8 mouse cellular contexts compared by ENCODE assay signal in the genomic region with DNA sequence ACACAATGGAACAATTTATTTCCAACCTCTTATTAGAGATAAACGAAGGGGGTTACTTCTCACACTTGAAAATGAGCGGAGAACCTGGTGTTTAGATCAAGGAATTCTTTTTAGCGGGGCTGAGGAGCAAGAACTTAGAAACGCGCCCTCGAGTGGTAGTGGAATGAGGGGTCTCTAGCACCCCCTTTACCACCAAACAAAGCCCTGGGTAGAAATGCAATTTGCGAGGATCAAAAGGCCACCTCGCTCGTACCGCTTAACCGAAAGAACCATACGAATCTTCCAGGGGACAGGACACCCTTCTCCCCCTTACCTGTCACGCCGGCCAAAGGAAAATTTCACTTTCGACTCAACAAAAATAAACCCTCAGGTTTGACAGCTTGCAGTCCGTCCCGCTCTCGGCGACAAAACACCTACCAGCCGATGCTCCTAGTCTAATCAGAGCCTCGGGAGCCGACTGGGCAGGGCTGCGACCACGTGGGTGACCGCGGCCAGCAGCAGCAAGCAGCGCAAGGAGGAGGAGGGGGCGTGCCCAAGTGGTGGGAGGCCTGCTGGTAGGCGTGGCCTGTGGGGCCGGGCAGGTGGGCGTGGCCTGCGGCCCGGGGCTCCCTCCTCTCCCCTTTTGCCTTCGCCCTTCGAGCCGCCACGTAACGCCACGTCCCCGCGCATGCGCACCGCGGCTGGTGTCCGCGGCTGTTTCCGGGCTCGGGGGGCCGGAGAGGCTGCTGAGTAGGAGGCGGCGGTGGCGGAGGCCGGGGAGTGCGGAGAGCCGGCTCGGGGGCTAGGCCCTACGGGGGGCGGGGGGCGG. TPM values are rescaled to one million over a fixed set of nuclear protein-coding genes. Genes with fewer than 3 reads are reported as not detected.
A peak's percentile ranks its signal among the peaks of the same experiment; 100 is the strongest.
DNase-seq lines count a peak whose midpoint lies in the region; ATAC-seq and TF ChIP-seq lines count a peak whose summit lies in the region.

Gene Uso1, plus strand, starts transcription at position 700 of the 808 bp plus-strand sequence.

- peak; percentile 96 for ATAC-seq in embryonic facial prominence, embryonic 14.5 days (ENCODE audit: low read depth)
- peak; percentile 97 for ATAC-seq in limb, embryonic 13.5 days (ENCODE audit: low FRiP score, low read depth)
- peak; percentile 97 for ATAC-seq in midbrain, embryonic 16.5 days

- no peak for TF ChIP-seq EP300 in heart, adult 2 months (IDR thresholded peaks at IDR 0.05; ENCODE audit: insufficient read depth, low read depth, low read length)

- intact Hi-C loops in heart, adult 2 months (cut with DNase I): loop anchor here (1.0 to 5.0 kb wide), 3 partner anchors 54 to 1775 kb away; partner anchors contain the start of genes G3bp2 and Rchy1

- H3K27ac ChIP-seq in embryonic facial prominence, embryonic 14.5 days (replicated peaks; ENCODE audit: low read depth, low read length): peak within 1 kb of the TSS; percentile 83
- peak within 1 kb of the TSS; percentile 88 for H3K27ac ChIP-seq in heart, adult 2 months
- peak within 1 kb of the TSS; percentile 75; the same call in 1 of the 2 replicates for H3K27ac ChIP-seq in limb, embryonic 13.5 days
- peak within 1 kb of the TSS; percentile 80 for H3K27ac ChIP-seq in midbrain, embryonic 16.5 days (ENCODE audit: low read length)

- H3K27me3 ChIP-seq in embryonic facial prominence, embryonic 14.5 days (replicated peaks; ENCODE audit: control insufficient read depth, insufficient read depth, low read length): no peaks in the 10 kb centered on the region
- no peaks in the 10 kb centered on the region for H3K27me3 ChIP-seq in heart, adult 2 months (ENCODE audit: control insufficient read depth, insufficient read depth, low read length)
- H3K27me3 ChIP-seq in limb, embryonic 13.5 days: no peaks in the 10 kb centered on the region
- H3K27me3 ChIP-seq in midbrain, embryonic 16.5 days (ENCODE audit: control insufficient read depth, insufficient read depth, low read depth, low read length): no peaks in the 10 kb centered on the region

- H3K4me2 ChIP-seq in embryonic facial prominence, embryonic 14.5 days (ENCODE audit: low read depth, low read length): peak within 1 kb of the TSS; percentile 71
- H3K4me2 ChIP-seq in limb, embryonic 13.5 days (replicated peaks): peak within 1 kb of the TSS; percentile 76
- H3K4me2 ChIP-seq in midbrain, embryonic 16.5 days (ENCODE audit: low read length): peak within 1 kb of the TSS; percentile 90

- peaks cover 19% of the 10 kb centered on the region for H3K4me1 ChIP-seq in embryonic facial prominence, embryonic 14.5 days (ENCODE audit: control insufficient read depth, insufficient read depth, low read length)
- H3K4me1 ChIP-seq in heart, adult 2 months (ENCODE audit: control insufficient read depth, insufficient read depth, low read length): peaks cover 5% of the 10 kb centered on the region
- H3K4me1 ChIP-seq in limb, embryonic 13.5 days: peaks cover 36% of the 10 kb centered on the region
- H3K4me1 ChIP-seq in midbrain, embryonic 16.5 days (ENCODE audit: control insufficient read depth, insufficient read depth, low read length): peaks cover 27% of the 10 kb centered on the region

- H3K9me3 ChIP-seq in embryonic facial prominence, embryonic 14.5 days (ENCODE audit: control insufficient read depth, low read length): no peaks in the 10 kb centered on the region
- no peaks in the 10 kb centered on the region for H3K9me3 ChIP-seq in limb, embryonic 13.5 days
- no peaks in the 10 kb centered on the region for H3K9me3 ChIP-seq in midbrain, embryonic 16.5 days (replicated peaks; ENCODE audit: control insufficient read depth, low read length, poor library complexity, severe bottlenecking)

- peak; percentile 78 for TF ChIP-seq POLR2A in heart, adult 2 months (IDR thresholded peaks at IDR 0.05; ENCODE audit: insufficient read depth, low read depth, low read length)

- no peaks in the 10 kb centered on the region; the same call in 1 of the 2 replicates for H3K79me2 ChIP-seq in heart, adult 2 months (replicated peaks; ENCODE audit: control insufficient read depth, insufficient read depth, low read length)

- H3K4me3 ChIP-seq in embryonic facial prominence, embryonic 14.5 days (ENCODE audit: low read depth, low read length): peak within 1 kb of the TSS; percentile 93
- peak within 1 kb of the TSS; percentile 92 for H3K4me3 ChIP-seq in heart, adult 2 months
- H3K4me3 ChIP-seq in limb, embryonic 13.5 days: peak within 1 kb of the TSS; percentile 93
- H3K4me3 ChIP-seq in midbrain, embryonic 16.5 days (ENCODE audit: low read depth, low read length): peak within 1 kb of the TSS; percentile 95

- peak; percentile 99 for DNase-seq in 3T3-L1 (ENCODE audit: low read depth, low spot score)
- peak; percentile 98 to 99 for DNase-seq in adrenal gland, postnatal 4 days (ENCODE audit: low spot score in 2 of 2)
- DNase-seq in embryonic facial prominence, embryonic 14.5 days (ENCODE audit: low spot score): peak; percentile 98
- DNase-seq in heart, adult 2 months: peak; percentile 98 to 99
- peak; percentile 99 for DNase-seq in kidney, adult 8-10 months
- peak; percentile 99 for DNase-seq in spleen, postnatal 10 days (ENCODE audit: low spot score in 2 of 2)

- TF ChIP-seq CTCF in heart, adult 2 months (IDR thresholded peaks at IDR 0.05): peak; percentile 64

- 2% methylated on average over 24 of the region's 59 CpGs for WGBS in embryonic facial prominence, embryonic 14.5 days
- 1% methylated on average over 39 of the region's 59 CpGs for WGBS in heart, adult 2 months
- under 1% methylated on average over 54 of the region's 59 CpGs for WGBS in limb, embryonic 13.5 days
- WGBS in midbrain, embryonic 16.5 days: under 1% methylated on average over 56 of the region's 59 CpGs

- H3K9ac ChIP-seq in embryonic facial prominence, embryonic 14.5 days (ENCODE audit: low read depth, low read length): peak within 1 kb of the TSS; percentile 92
- H3K9ac ChIP-seq in heart, adult 2 months (ENCODE audit: low read depth, low read length): peak within 1 kb of the TSS; percentile 85
- H3K9ac ChIP-seq in limb, embryonic 13.5 days: peak within 1 kb of the TSS; percentile 89
- H3K9ac ChIP-seq in midbrain, embryonic 16.5 days (ENCODE audit: low read depth, low read length): peak within 1 kb of the TSS; percentile 94

- no peaks in the 10 kb centered on the region for H3K36me3 ChIP-seq in embryonic facial prominence, embryonic 14.5 days (ENCODE audit: control insufficient read depth, insufficient read depth, low read length)
- no peaks in the 10 kb centered on the region; the same call in 1 of the 2 replicates for H3K36me3 ChIP-seq in heart, adult 2 months (ENCODE audit: control insufficient read depth, insufficient read depth, low read length)
- no peaks in the 10 kb centered on the region for H3K36me3 ChIP-seq in limb, embryonic 13.5 days
- H3K36me3 ChIP-seq in midbrain, embryonic 16.5 days (ENCODE audit: control insufficient read depth, insufficient read depth, low read length): no peaks in the 10 kb centered on the region

RNA-seq across cellular contexts. Expression of gene Uso1, which starts in this region (rescaled TPM):
- total RNA-seq in adrenal gland, postnatal 4 days (2021): 10 to 100 TPM; 68.8 to 71.5 TPM
- 41.8 and 49.3 TPM in 2 replicates for polyA plus RNA-seq in embryonic facial prominence, embryonic 14.5 days (2014; fragmentation: Nextera tagmentation; extraction: Ambion mirVana)
- total RNA-seq in heart, adult 2 months (2021): 10 to 100 TPM; 39.0 to 45.4 TPM
- polyA plus RNA-seq in heart, adult 2 months (2012; rRNA removed): 12.3 and 23.8 TPM in 2 replicates
- 50.1 and 53.2 TPM in 2 replicates for polyA plus RNA-seq in limb, embryonic 13.5 days (2015; fragmentation: Nextera tagmentation; extraction: Ambion mirVana)
- polyA plus RNA-seq in midbrain, embryonic 16.5 days (2015; fragmentation: Nextera tagmentation; extraction: Ambion mirVana): 38.4 and 46.0 TPM in 2 replicates

Comparison
In these comparisons a context has a peak if more than half of its experiments do, and no peak if none do; other contexts are left out.
1. Peak in every context shown above with its lines: DNase-seq, ATAC-seq, H3K4me3 ChIP-seq and H3K27ac ChIP-seq.